Mouse (Mus musculus) liver, embryonic 11.5 days (tissue): ENCODE data around the gene Slc30a5. TPM values are rescaled to one million over a fixed set of nuclear protein-coding genes. Genes with fewer than 3 reads are reported as not detected.
"Not testable (repeated sequence)": the region's sequence is repeated elsewhere in the genome, so short reads cannot be mapped to it uniquely, and the experiment has no call there.

Experiments
- ATAC-seq: fragments of 200-750 bp; cut with Nextera tagmentation; replicated peaks from 2 replicates; pipeline ENCODE4 v1.8.0; 2017; ENCODE audit warnings: moderate number of reproducible peaks, mild to moderate bottlenecking, moderate TSS enrichment, moderate library complexity; ENCODE audit not compliant: low FRiP score
- DNase-seq: peaks from one replicate; pipeline ENCODE4 v3.0.0-alpha.2; 2017; ENCODE audit warnings: low spot score
- H3K27ac ChIP-seq: fragments of 300-500 bp; sonication (generic); 2 replicates; pipeline ENCODE4 v1.5.1; 2014; ENCODE audit warnings: mild to moderate bottlenecking, low read depth, low read length, control low read depth
- H3K27me3 ChIP-seq: fragments of 300-500 bp; sonication (generic); replicated peaks from 2 replicates; pipeline ENCODE4 v1.6.1; 2014; ENCODE audit warnings: low read length, mixed read lengths; ENCODE audit not compliant: control insufficient read depth, insufficient read depth
- H3K36me3 ChIP-seq: fragments of 300-500 bp; sonication (generic); 2 replicates; pipeline ENCODE4 v1.6.1; 2014; ENCODE audit warnings: mild to moderate bottlenecking, low read length, moderate library complexity, mixed read lengths; ENCODE audit not compliant: control insufficient read depth, insufficient read depth
- H3K4me1 ChIP-seq: fragments of 300-500 bp; sonication (generic); replicated peaks from 2 replicates; pipeline ENCODE4 v1.6.1; 2014; ENCODE audit warnings: low read length, mixed read lengths; ENCODE audit not compliant: control insufficient read depth, insufficient read depth
- H3K4me2 ChIP-seq: fragments of 300-500 bp; sonication (generic); 2 replicates; pipeline ENCODE4 v1.6.1; 2014; ENCODE audit warnings: mild to moderate bottlenecking, control low read depth, moderate library complexity
- H3K4me3 ChIP-seq: fragments of 300-500 bp; sonication (generic); 2 replicates; pipeline ENCODE4 v1.5.1; 2014; ENCODE audit warnings: low read depth, low read length, control low read depth
- H3K9ac ChIP-seq: fragments of 300-500 bp; sonication (generic); 2 replicates; pipeline ENCODE4 v1.6.1; 2014; ENCODE audit warnings: low read depth, low read length, control low read depth
- H3K9me3 ChIP-seq: fragments of 300-500 bp; sonication (generic); 2 replicates; pipeline ENCODE4 v1.6.1; 2016; ENCODE audit warnings: low read length, inconsistent platforms, mixed read lengths; ENCODE audit not compliant: control insufficient read depth
- WGBS: fragments of 180-500 bp; shearing (Covaris S2); extraction: QIAGEN DNeasy Blood & Tissue Kit; methylation state at CpG from one replicate; pipeline ENCODE4 v1.1.7; 2014; 5-methylcytosine and 5-hydroxymethylcytosine counted together
- polyA plus RNA-seq: library from polyadenylated mRNA; unstranded; fragments of >200 nt; fragmentation: Nextera tagmentation; extraction: Ambion mirVana; gene quantifications from 2 replicates; pipeline ENCODE4 v1.2.1, GENCODE M21; 2014

The Slc30a5 gene
- polyA plus RNA-seq, 1 experiment from 2014 or later, result 56.2 TPM

DNA sequence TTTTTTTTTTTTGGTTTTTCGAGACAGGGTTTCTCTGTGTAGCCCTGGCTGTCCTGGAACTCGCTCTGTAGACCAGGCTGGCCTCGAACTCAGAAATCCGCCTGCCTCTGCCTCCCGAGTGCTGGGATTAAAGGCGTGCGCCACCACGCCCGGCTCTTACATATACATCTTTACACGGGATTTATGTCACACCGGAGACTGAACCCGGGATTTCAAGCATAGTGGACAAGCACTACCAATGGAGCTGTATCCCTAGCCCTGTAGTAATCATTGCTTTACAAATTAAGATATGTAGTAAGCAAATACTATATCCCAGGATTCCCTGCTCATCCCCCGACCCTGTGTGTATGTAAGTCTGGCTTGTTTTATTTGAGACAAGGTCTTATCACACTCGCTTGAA, 45.2 kb downstream of the Slc30a5 start:
- not testable (repeated sequence) for H3K4me3 ChIP-seq, H3K9ac ChIP-seq, H3K27me3 ChIP-seq, H3K27ac ChIP-seq, DNase-seq, H3K4me2 ChIP-seq, ATAC-seq, H3K9me3 ChIP-seq
- Histone ChIP-seq H3K4me1 (peaks cover 18% of the 10 kb centered on the region), H3K36me3 (peaks cover 11% of the 10 kb centered on the region; the same call in 1 of the 2 replicates)
- WGBS, result 93% methylated on average over 10 of the region's 14 CpGs

DNA sequence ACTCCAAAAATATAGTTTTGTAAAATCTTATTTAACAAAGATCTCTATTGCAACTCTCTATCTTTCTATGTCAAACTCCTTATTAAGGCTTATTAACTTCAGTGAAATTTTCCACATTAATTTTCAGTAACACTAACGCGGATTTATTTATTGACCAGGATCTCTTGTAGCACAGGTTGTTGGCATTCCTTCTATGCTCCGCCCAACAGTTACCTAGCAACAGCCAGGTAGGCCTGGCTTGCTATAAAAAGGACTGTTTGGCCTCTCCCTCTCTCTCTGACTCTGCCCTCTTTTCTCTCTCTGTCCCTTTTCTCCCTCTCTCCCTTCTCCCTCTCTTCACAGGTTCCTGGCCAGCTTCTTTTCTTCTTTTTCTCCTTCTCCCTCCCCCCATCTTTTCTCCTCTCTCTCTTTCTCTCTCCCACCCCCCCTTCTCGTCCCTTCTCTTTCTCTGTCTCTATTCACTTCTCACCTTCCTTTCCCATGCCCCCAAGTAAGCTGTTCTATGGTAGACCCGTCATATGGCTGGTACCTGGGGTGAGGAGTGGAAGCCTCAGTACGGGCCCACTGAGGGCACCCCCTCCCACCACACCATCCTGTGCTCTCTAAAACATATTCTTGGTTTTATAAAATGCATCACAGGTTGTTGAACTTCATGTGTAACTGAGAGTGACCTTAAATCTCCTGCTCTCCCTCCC, 45.8 kb downstream of the Slc30a5 start:
- H3K36me3 ChIP-seq, result peaks cover 15% of the 10 kb centered on the region; the same call in 1 of the 2 replicates
- no peak overlapping the region for H3K4me2 ChIP-seq
- 78% methylated on average over 6 of the region's 6 CpGs for WGBS
- no peak overlapping the region for H3K27ac ChIP-seq
- H3K4me1 ChIP-seq, result peaks cover 18% of the 10 kb centered on the region
- H3K9me3 ChIP-seq, result no peaks in the 10 kb centered on the region
- ATAC-seq, result no peak
- no peak overlapping the region for H3K4me3 ChIP-seq
- H3K27me3 ChIP-seq, result no peaks in the 10 kb centered on the region
- no peak overlapping the region for H3K9ac ChIP-seq
- DNase-seq, result no peak

DNA sequence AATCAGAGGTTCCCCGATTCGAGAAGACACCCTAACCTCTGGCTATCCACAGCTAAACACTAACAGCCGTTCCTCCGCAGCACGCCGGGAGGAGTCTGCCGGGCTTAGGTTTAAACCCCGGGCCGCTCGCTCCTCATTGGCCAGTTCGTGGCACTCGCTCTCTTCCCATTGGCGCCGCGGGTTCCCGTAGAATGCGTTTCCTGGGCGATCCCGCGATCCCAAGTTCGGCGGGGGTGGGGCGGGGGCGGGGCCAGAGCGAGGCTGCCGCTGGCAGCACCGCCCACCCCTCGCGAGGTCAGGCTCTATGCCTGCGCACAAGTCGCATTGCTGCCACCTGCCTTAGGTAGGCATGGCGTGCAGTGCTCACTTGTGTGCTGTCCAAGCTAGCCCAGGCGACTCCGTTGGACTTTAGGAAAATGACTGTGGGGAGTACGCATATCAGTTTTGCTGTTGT, 46.8 kb downstream of the Slc30a5 start, which contains the start of gene Ccnb1:
Gene Ccnb1, minus strand, starts transcription at position 157 of the 454 bp plus-strand sequence.
- WGBS, result under 1% methylated on average over 35 of the region's 35 CpGs
- Histone ChIP-seq H3K4me1 (peaks cover 18% of the 10 kb centered on the region), H3K4me2 (peak within 1 kb of the TSS; percentile 75)

DNA sequence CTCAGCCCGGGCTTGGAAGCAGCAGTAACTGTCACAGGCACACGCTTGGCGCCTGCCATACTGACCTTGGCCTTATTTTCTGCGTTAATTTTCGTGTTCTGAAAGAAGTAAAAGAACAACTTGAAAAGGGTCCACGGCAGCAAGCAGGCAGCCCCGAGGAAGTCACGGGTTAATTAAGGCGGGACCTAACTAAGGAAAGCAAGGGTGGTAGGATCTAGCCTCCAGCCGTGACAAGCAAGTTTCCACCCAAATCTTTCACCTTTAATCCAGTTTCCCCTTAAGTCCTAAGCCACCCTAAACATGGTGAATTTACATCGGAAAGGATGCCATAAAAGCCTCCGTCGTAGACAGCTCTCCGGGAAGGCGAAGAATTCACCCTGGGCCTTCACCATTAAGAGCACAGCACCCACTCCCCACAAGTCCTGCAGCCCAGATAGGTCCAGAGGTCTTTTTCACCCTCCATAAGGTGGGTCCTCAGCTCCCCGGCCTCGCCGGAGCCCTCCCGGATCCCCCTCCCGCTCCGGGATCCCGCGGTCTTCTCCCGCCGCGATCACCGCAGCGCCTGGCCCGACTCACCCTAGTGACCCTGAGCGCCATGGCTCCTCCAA, 47.3 kb downstream of the Slc30a5 start:
- peak overlapping the region; percentile 95 for H3K9ac ChIP-seq
- DNase-seq (no peak), ATAC-seq (peak; percentile 25)
- H3K4me2 ChIP-seq, result peak overlapping the region; percentile 75
- peaks cover 18% of the 10 kb centered on the region for H3K4me1 ChIP-seq
- H3K4me3 ChIP-seq, result peak overlapping the region; percentile 88
- peak overlapping the region; percentile 87 for H3K27ac ChIP-seq
- H3K27me3 ChIP-seq, result no peaks in the 10 kb centered on the region
- H3K36me3 ChIP-seq, result peaks cover 28% of the 10 kb centered on the region
- WGBS, result under 1% methylated on average over 30 of the region's 30 CpGs
- H3K9me3 ChIP-seq, result no peaks in the 10 kb centered on the region

More for the DNA sequence above, 46.8 kb downstream of the Slc30a5 start, which contains the start of gene Ccnb1:
- ATAC-seq, result peak; percentile 98
- Histone ChIP-seq H3K4me3 (peak within 1 kb of the TSS; percentile 88), H3K36me3 (peaks cover 24% of the 10 kb centered on the region), H3K27ac (peak within 1 kb of the TSS; percentile 87), H3K27me3 (no peaks in the 10 kb centered on the region), H3K9ac (peak within 1 kb of the TSS; percentile 95), H3K9me3 (no peaks in the 10 kb centered on the region)
- DNase-seq, result peak; percentile 91

DNA sequence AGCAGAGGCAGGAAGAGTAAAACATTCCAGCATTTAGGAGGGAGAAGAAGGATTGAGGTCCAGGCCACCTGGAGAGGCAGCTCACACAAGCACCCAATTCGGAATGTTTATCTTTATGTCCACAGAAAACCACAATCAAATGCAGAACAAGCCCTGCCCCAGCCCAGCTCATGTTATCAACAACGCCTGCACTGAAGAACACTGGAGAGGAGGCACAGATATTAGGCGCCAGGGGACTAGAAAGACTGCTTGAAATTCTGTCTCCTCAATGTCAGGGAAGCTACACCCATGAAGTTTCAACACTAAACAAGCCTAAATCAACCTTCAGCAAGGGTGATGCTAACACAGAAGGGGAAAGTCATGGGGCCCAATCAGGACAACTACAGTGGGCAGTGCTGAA, 55.7 kb downstream of the Slc30a5 start:
- WGBS, result 37% methylated on average over 3 of the region's 3 CpGs
- peak overlapping the region; percentile 46 for H3K27ac ChIP-seq
- peak; percentile 85 for ATAC-seq

DNA sequence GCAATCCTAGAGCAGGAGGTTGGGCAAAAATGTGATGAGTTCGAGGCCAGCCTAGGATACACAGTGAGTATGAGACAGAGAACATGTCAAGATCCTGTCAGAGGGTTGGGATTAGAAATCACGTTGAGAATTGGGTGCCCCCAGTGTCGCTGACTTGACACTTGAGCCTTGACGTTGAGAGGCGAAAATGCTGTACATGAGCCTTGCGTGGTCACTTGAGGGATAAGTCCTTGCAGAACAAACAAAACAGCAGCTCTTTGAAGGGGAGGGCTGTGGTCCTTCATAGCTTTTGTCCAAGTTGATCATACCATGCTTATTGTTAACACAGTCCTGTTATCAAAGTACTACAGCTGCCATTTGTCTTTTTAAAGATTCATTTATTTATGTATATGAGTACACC, 56.5 kb downstream of the Slc30a5 start:
- H3K4me2 ChIP-seq, result peak overlapping the region; percentile 90
- 53% methylated on average over 6 of the region's 6 CpGs for WGBS
- H3K4me3 ChIP-seq, result no peak overlapping the region
- peak overlapping the region; percentile 46 for H3K27ac ChIP-seq
- H3K36me3 ChIP-seq, result peaks cover 22% of the 10 kb centered on the region
- no peak overlapping the region; the same call in 1 of the 2 replicates for H3K9ac ChIP-seq
- H3K9me3 ChIP-seq, result no peaks in the 10 kb centered on the region
- ATAC-seq, result no peak
- H3K27me3 ChIP-seq, result no peaks in the 10 kb centered on the region
- DNase-seq, result no peak
- peaks cover 29% of the 10 kb centered on the region for H3K4me1 ChIP-seq

More for the DNA sequence above, 55.7 kb downstream of the Slc30a5 start:
- no peaks in the 10 kb centered on the region for H3K9me3 ChIP-seq
- H3K4me3 ChIP-seq, result no peak overlapping the region
- peaks cover 29% of the 10 kb centered on the region for H3K4me1 ChIP-seq
- peak overlapping the region; percentile 90 for H3K4me2 ChIP-seq
- H3K9ac ChIP-seq, result no peak overlapping the region
- peak; percentile 48 for DNase-seq
- peaks cover 27% of the 10 kb centered on the region for H3K36me3 ChIP-seq
- no peaks in the 10 kb centered on the region for H3K27me3 ChIP-seq

DNA sequence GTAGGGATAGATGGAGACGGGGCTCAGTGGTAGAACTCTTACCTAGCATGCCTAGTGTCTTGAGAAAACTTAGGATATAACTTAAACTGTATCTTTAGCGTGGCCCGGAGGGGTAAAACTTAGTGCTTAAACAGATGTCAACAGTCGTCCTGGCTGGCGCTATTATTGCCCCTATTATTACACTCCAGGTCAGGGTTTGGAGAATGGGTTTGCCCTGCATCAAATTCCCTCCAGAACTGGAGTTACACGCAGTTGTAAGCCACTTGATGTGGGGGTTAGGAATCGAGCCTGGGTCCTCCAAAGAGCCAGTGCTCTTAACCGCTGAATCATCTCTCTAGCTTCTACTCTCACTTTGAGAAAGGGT, 57.2 kb downstream of the Slc30a5 start:
- peaks cover 29% of the 10 kb centered on the region for H3K4me1 ChIP-seq
- no peaks in the 10 kb centered on the region for H3K27me3 ChIP-seq
- H3K9ac ChIP-seq, result peak overlapping the region; percentile 89
- H3K4me3 ChIP-seq, result peak overlapping the region; percentile 98
- DNase-seq (no peak), ATAC-seq (no peak)
- 12% methylated on average over 8 of the region's 8 CpGs for whole genome bisulfite sequencing
- H3K36me3 ChIP-seq, result peaks cover 23% of the 10 kb centered on the region
- H3K27ac ChIP-seq, result peak overlapping the region; percentile 78
- H3K4me2 ChIP-seq, result peak overlapping the region; percentile 90
- no peaks in the 10 kb centered on the region for H3K9me3 ChIP-seq

DNA sequence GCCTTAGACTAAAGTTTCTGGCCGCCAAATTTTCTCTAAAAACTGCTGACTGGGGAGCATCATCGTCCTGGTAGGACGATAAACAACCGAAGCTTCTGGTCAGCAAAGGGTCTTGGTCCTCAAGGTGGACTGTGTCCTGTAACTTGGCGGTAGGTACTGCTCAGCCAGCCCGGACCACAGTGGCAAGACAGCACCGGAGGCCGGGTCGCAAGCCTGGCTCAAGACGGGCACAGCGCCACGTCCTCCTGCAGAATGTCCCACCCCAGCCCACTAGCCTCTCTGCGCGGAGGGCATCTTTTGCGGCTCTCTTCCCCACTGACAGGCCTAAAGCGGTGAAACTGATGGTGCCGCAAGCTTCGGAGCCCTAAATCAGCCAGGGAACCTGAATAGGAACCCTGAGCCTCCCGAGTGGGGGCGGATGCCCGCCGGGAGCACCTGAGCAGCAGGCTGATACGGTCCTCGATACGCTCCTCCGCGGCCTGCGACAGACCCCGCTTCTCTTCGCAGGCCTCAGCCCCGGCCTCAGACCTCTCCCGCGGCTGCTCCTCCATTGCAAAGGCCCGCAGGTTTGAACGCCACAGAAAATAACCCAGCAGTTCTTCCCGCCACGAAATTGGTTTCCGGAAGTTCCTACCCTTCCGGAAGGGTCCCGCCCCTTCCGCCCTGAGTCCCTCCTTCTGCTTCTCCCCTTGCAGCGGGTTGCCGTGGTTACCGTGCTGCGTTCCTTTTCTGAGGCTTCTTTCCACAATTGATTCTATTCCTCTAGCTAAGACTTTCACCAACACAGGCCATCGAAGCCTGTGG, 57.8 kb downstream of the Slc30a5 start, which contains the start of gene Cenph:
Gene Cenph, minus strand, starts transcription at position 648 of the 804 bp plus-strand sequence.
- peak within 1 kb of the TSS; percentile 98 for H3K4me3 ChIP-seq
- under 1% methylated on average over 46 of the region's 46 CpGs for WGBS
- H3K4me2 ChIP-seq, result peak within 1 kb of the TSS; percentile 90
- H3K27me3 ChIP-seq, result no peaks in the 10 kb centered on the region
- H3K9me3 ChIP-seq, result no peaks in the 10 kb centered on the region
- H3K27ac ChIP-seq, result peak within 1 kb of the TSS; percentile 79
- H3K9ac ChIP-seq, result peak within 1 kb of the TSS; percentile 89
- ATAC-seq (peak; percentile 81), DNase-seq (peak; percentile 83)
- H3K4me1 ChIP-seq, result peaks cover 29% of the 10 kb centered on the region
- H3K36me3 ChIP-seq, result peaks cover 24% of the 10 kb centered on the region
